Mouse (Mus musculus): Measurements from ENCODE around the gene Atad1. TPM values are rescaled to one million over a fixed set of nuclear protein-coding genes. Genes with fewer than 3 reads are reported as not detected.
"Not testable (repeated sequence)": the region's sequence is repeated elsewhere in the genome, so short reads cannot be mapped to it uniquely, and the experiment has no call there.

Atad1 gene
- polyA plus RNA-seq (2015; fragmentation: Nextera tagmentation; extraction: Ambion mirVana), result 65.1 and 68.7 TPM in 2 replicates

- Histone ChIP-seq H3K4me3 (replicated peaks; ENCODE audit: low read length) (no peak within 1 kb of the TSS), H3K36me3 (ENCODE audit: control insufficient read depth, insufficient read depth, low read length) (no peaks in the 10 kb centered on the region), H3K9ac (ENCODE audit: low read length) (no peak within 1 kb of the TSS), H3K4me2 (ENCODE audit: low read depth, low read length) (no peak within 1 kb of the TSS), H3K9me3 (replicated peaks; ENCODE audit: control insufficient read depth, low read length) (no peaks in the 10 kb centered on the region), H3K27ac (ENCODE audit: low read length) (no peak within 1 kb of the TSS), H3K27me3 (ENCODE audit: control insufficient read depth, insufficient read depth, low read length) (no peaks in the 10 kb centered on the region), H3K4me1 (ENCODE audit: control insufficient read depth, insufficient read depth, low read length) (no peaks in the 10 kb centered on the region)
- no peak for ATAC-seq (ENCODE audit: insufficient read depth, low FRiP score)
- WGBS, result 92% methylated on average over 4 of the region's 4 CpGs
Observed at GRCm38 (mm10) chr19:32739686-32740085, at the start of gene Atad1. Gene Atad1, minus strand, starts transcription at chr19:32739786.

DNA sequence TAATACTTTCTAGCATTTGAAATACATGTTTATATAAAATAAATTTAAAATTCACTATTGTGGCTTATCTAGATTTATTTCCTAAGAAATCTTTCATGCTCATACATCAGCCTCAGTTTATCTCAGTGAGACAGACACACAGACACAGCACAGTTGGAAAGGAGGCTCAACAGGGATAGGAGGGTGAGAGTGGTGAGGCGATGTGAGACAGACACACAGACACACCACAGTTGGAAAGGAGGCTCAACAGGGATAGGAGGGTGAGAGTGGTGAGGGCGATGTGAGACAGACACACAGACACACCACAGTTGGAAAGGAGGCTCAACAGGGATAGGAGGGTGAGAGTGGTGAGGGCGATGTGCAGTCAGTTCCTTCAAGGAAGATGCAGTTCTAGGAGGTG lies 48.4 kb upstream of the Atad1 start:
- H3K4me2 ChIP-seq (ENCODE audit: low read depth, low read length); H3K4me3 ChIP-seq (replicated peaks; ENCODE audit: low read length); H3K9me3 ChIP-seq (replicated peaks; ENCODE audit: control insufficient read depth, low read length); H3K36me3 ChIP-seq (ENCODE audit: control insufficient read depth, insufficient read depth, low read length); H3K27me3 ChIP-seq (ENCODE audit: control insufficient read depth, insufficient read depth, low read length); ATAC-seq (ENCODE audit: insufficient read depth, low FRiP score); H3K27ac ChIP-seq (ENCODE audit: low read length); H3K9ac ChIP-seq (ENCODE audit: low read length): not testable (repeated sequence)
- H3K4me1 ChIP-seq (ENCODE audit: control insufficient read depth, insufficient read depth, low read length), result peaks cover 24% of the 10 kb centered on the region
- WGBS, result 90% methylated on average over 3 of the region's 3 CpGs

DNA sequence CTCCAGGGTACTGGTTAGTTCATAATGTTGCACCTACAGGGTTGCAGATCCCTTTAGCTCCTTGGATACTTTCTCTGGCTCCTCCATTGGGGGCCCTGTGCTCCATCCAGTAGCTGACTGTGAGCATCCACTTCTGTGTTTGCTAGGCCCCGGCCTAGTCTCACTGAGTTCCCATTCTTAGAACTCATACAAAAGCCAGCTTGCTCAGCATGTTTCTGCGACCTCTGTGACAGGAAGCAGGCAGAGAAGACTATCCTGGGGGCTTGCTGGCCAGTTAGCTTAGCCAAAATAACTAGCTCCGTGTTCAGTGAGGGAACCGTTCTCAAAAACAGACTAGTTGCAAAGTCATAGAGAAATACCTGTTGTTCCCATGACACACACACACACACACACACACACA lies 47.8 kb upstream of the Atad1 start:
- H3K4me1 ChIP-seq (ENCODE audit: control insufficient read depth, insufficient read depth, low read length), result peaks cover 20% of the 10 kb centered on the region
- not testable (repeated sequence) for H3K4me3 ChIP-seq (replicated peaks; ENCODE audit: low read length); H3K9me3 ChIP-seq (replicated peaks; ENCODE audit: control insufficient read depth, low read length); H3K36me3 ChIP-seq (ENCODE audit: control insufficient read depth, insufficient read depth, low read length); H3K9ac ChIP-seq (ENCODE audit: low read length); H3K27me3 ChIP-seq (ENCODE audit: control insufficient read depth, insufficient read depth, low read length); H3K27ac ChIP-seq (ENCODE audit: low read length); H3K4me2 ChIP-seq (ENCODE audit: low read depth, low read length); ATAC-seq (ENCODE audit: insufficient read depth, low FRiP score)
- WGBS, result 60% methylated on average over 4 of the region's 4 CpGs

GRCm38 (mm10) chr19:32781305-32782071 lies 41.9 kb upstream of the Atad1 start:
- H3K27me3 ChIP-seq (ENCODE audit: control insufficient read depth, insufficient read depth, low read length), result no peaks in the 10 kb centered on the region
- H3K4me2 ChIP-seq (ENCODE audit: low read depth, low read length), result no peak overlapping the region
- no peaks in the 10 kb centered on the region for H3K36me3 ChIP-seq (ENCODE audit: control insufficient read depth, insufficient read depth, low read length)
- H3K9ac ChIP-seq (ENCODE audit: low read length), result no peak overlapping the region
- ATAC-seq (ENCODE audit: insufficient read depth, low FRiP score), result no peak
- no peak overlapping the region for H3K27ac ChIP-seq (ENCODE audit: low read length)
- no peak overlapping the region for H3K4me3 ChIP-seq (replicated peaks; ENCODE audit: low read length)
- 61% methylated on average over 5 of the region's 5 CpGs for WGBS
- H3K9me3 ChIP-seq (replicated peaks; ENCODE audit: control insufficient read depth, low read length), result no peaks in the 10 kb centered on the region
- H3K4me1 ChIP-seq (ENCODE audit: control insufficient read depth, insufficient read depth, low read length), result peaks cover 5% of the 10 kb centered on the region; the same call in 1 of the 2 replicates

DNA sequence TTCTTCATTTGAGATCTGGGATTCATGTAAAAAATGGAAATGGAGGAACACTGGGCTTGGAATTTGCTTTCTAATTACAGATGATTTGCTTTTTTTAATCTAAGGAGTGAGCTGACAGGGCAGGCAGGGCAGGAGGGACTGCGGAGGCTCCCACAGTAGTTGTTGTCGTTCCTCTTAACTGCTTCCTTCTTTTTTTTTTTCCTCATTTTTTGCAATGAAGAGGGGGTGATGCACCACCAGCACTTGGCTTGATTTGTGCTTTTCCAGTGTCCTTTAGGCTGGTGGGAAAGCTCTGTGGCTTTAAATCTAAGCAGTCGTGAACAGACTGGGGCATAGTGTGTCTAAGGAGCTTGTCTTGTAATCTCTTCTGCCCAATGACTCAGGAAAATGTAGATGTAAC lies 39.5 kb upstream of the Atad1 start:
- ATAC-seq (ENCODE audit: insufficient read depth, low FRiP score), result no peak
- Histone ChIP-seq H3K27ac (ENCODE audit: low read length) (no peak overlapping the region), H3K36me3 (ENCODE audit: control insufficient read depth, insufficient read depth, low read length) (no peaks in the 10 kb centered on the region), H3K9ac (ENCODE audit: low read length) (no peak overlapping the region), H3K4me2 (ENCODE audit: low read depth, low read length) (no peak overlapping the region), H3K27me3 (ENCODE audit: control insufficient read depth, insufficient read depth, low read length) (no peaks in the 10 kb centered on the region), H3K4me1 (ENCODE audit: control insufficient read depth, insufficient read depth, low read length) (peaks cover 7% of the 10 kb centered on the region; the same call in 1 of the 2 replicates), H3K9me3 (replicated peaks; ENCODE audit: control insufficient read depth, low read length) (no peaks in the 10 kb centered on the region), H3K4me3 (replicated peaks; ENCODE audit: low read length) (no peak overlapping the region)
- 64% methylated on average over 3 of the region's 3 CpGs for WGBS

DNA sequence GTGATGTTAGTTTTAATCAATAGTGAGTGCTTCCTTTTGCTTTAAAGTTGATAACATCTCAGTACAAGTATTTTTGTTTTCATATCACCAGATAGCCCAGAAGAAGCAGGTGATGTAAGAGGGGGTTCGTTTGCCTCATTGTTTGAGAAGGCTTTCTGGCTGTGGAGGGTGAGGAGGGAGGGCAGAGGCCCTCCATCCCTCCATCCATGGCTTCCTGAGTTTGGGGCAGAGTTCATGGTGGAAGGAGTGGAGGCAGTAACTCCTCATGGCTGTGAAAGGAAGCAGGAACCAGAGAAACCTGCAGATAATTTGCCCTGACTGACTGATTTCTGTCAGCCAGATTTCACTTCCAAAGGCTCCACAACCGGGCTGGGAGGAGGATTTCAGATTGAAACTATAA lies 38.8 kb upstream of the Atad1 start:
- ATAC-seq (ENCODE audit: insufficient read depth, low FRiP score), result no peak
- no peaks in the 10 kb centered on the region for H3K9me3 ChIP-seq (replicated peaks; ENCODE audit: control insufficient read depth, low read length)
- H3K27me3 ChIP-seq (ENCODE audit: control insufficient read depth, insufficient read depth, low read length), result no peaks in the 10 kb centered on the region
- no peak overlapping the region for H3K4me2 ChIP-seq (ENCODE audit: low read depth, low read length)
- no peak overlapping the region for H3K4me3 ChIP-seq (replicated peaks; ENCODE audit: low read length)
- WGBS, result 31% methylated on average over 2 of the region's 2 CpGs
- no peak overlapping the region for H3K27ac ChIP-seq (ENCODE audit: low read length)
- no peak overlapping the region for H3K9ac ChIP-seq (ENCODE audit: low read length)
- H3K4me1 ChIP-seq (ENCODE audit: control insufficient read depth, insufficient read depth, low read length), result peaks cover 7% of the 10 kb centered on the region; the same call in 1 of the 2 replicates
- no peaks in the 10 kb centered on the region for H3K36me3 ChIP-seq (ENCODE audit: control insufficient read depth, insufficient read depth, low read length)

GRCm38 (mm10) chr19:32762493-32762892 lies 22.9 kb upstream of the Atad1 start:
- 55% methylated on average over 4 of the region's 4 CpGs for WGBS

GRCm38 (mm10) chr19:32761162-32761561 lies 21.6 kb upstream of the Atad1 start:
- no peak for ATAC-seq (ENCODE audit: insufficient read depth, low FRiP score)
- Histone ChIP-seq H3K36me3 (ENCODE audit: control insufficient read depth, insufficient read depth, low read length) (0 out of 2 replicates have a peak, but pooled peaks cover 4% of the 10 kb centered on the region), H3K9ac (ENCODE audit: low read length) (no peak overlapping the region), H3K4me1 (ENCODE audit: control insufficient read depth, insufficient read depth, low read length) (peaks cover 12% of the 10 kb centered on the region), H3K4me2 (ENCODE audit: low read depth, low read length) (peak overlapping the region; percentile 69), H3K4me3 (replicated peaks; ENCODE audit: low read length) (peak overlapping the region; percentile 25), H3K9me3 (replicated peaks; ENCODE audit: control insufficient read depth, low read length) (no peaks in the 10 kb centered on the region), H3K27ac (ENCODE audit: low read length) (no peak overlapping the region), H3K27me3 (ENCODE audit: control insufficient read depth, insufficient read depth, low read length) (no peaks in the 10 kb centered on the region)
- 61% methylated on average over 4 of the region's 4 CpGs for WGBS

More at GRCm38 (mm10) chr19:32762493-32762892, 22.9 kb upstream of the Atad1 start:
- ATAC-seq (ENCODE audit: insufficient read depth, low FRiP score), result no peak
- Histone ChIP-seq H3K27me3 (ENCODE audit: control insufficient read depth, insufficient read depth, low read length) (no peaks in the 10 kb centered on the region), H3K27ac (ENCODE audit: low read length) (no peak overlapping the region), H3K4me2 (ENCODE audit: low read depth, low read length) (no peak overlapping the region), H3K4me1 (ENCODE audit: control insufficient read depth, insufficient read depth, low read length) (peaks cover 12% of the 10 kb centered on the region), H3K4me3 (replicated peaks; ENCODE audit: low read length) (no peak overlapping the region), H3K36me3 (ENCODE audit: control insufficient read depth, insufficient read depth, low read length) (0 out of 2 replicates have a peak, but pooled peaks cover 4% of the 10 kb centered on the region), H3K9ac (ENCODE audit: low read length) (no peak overlapping the region), H3K9me3 (replicated peaks; ENCODE audit: control insufficient read depth, low read length) (no peaks in the 10 kb centered on the region)

DNA sequence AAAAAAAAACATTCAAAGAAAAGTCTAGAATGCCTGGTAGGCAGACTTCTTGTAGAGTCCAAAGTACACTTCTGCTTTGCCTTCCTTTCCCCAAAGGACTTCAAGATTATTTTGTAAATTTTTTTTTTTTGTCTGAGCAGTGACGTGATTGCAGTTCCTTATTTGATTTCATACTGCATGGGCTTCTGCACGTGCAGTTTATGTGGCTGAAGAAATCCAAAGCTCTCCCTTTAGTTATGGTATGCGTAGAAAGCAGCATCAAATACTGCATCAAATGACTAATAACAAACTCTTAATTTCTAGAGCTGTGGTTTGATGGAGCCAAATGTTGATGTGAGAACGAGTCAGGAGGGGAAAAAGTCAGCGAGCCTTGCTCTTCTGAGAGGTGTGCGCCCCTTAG lies 20.9 kb upstream of the Atad1 start:
- H3K27me3 ChIP-seq (ENCODE audit: control insufficient read depth, insufficient read depth, low read length), result no peaks in the 10 kb centered on the region
- no peaks in the 10 kb centered on the region for H3K36me3 ChIP-seq (ENCODE audit: control insufficient read depth, insufficient read depth, low read length)
- WGBS, result 24% methylated on average over 6 of the region's 6 CpGs
- no peak for ATAC-seq (ENCODE audit: insufficient read depth, low FRiP score)
- H3K27ac ChIP-seq (ENCODE audit: low read length), result no peak overlapping the region
- H3K9ac ChIP-seq (ENCODE audit: low read length), result peak overlapping the region; percentile 60
- peak overlapping the region; percentile 43 for H3K4me3 ChIP-seq (replicated peaks; ENCODE audit: low read length)
- H3K4me2 ChIP-seq (ENCODE audit: low read depth, low read length), result peak overlapping the region; percentile 69
- H3K4me1 ChIP-seq (ENCODE audit: control insufficient read depth, insufficient read depth, low read length), result peaks cover 12% of the 10 kb centered on the region
- H3K9me3 ChIP-seq (replicated peaks; ENCODE audit: control insufficient read depth, low read length), result no peaks in the 10 kb centered on the region
